Mouse (Mus musculus) liver, embryonic 14.5 days (tissue): ENCODE results near the gene Inka2. TPM values are rescaled to one million over a fixed set of nuclear protein-coding genes. Genes with fewer than 3 reads are reported as not detected.

ENCODE experiments used
- ATAC-seq: fragments of 200-750 bp; cut with Nextera tagmentation; 2 replicates; pipeline ENCODE4 v1.8.0; 2017; ENCODE audit warnings: moderate number of reproducible peaks, mild to moderate bottlenecking, moderate library complexity; ENCODE audit not compliant: insufficient read depth
- DNase-seq, 3 experiments: peaks; one replicate each; pipeline ENCODE4 v3.0.0-alpha.2; 2012 to 2013; ENCODE audit warnings: low read depth in 3 of 3, low spot score in 3 of 3
- H3K27ac ChIP-seq: fragments of 300-500 bp; sonication (generic); 2 replicates; pipeline ENCODE4 v1.5.1; 2014; ENCODE audit warnings: moderate library complexity, mild to moderate bottlenecking, control low read depth, inconsistent platforms
- H3K27me3 ChIP-seq: fragments of 300-500 bp; sonication (generic); 2 replicates; pipeline ENCODE4 v1.6.1; 2014; ENCODE audit warnings: mild to moderate bottlenecking, low read length, moderate library complexity; ENCODE audit not compliant: control insufficient read depth, insufficient read depth
- H3K36me3 ChIP-seq: fragments of 300-500 bp; sonication (generic); replicated peaks from 2 replicates; pipeline ENCODE4 v1.6.1; 2014; ENCODE audit warnings: low read depth; ENCODE audit not compliant: control insufficient read depth, insufficient read depth
- H3K4me1 ChIP-seq, 2 experiments: fragments of 200-500 bp in 1 of 2; fragments of 300-500 bp in 1 of 2; sonication (generic) in 1 of 2; replicated peaks; 2 replicates each; pipeline ENCODE4 v1.6.1; 2012 to 2014; ENCODE audit warnings: antibody characterized with exemption in 1 of 2, inconsistent platforms in 1 of 2, low read length in 1 of 2; ENCODE audit not compliant: control insufficient read depth in 2 of 2, insufficient read depth in 2 of 2
- H3K4me2 ChIP-seq: fragments of 300-500 bp; sonication (generic); 2 replicates; pipeline ENCODE4 v1.6.1; 2014; ENCODE audit warnings: low read depth, mild to moderate bottlenecking, control low read depth, moderate library complexity
- H3K4me3 ChIP-seq, 2 experiments: fragments of 200-500 bp in 1 of 2; fragments of 300-500 bp in 1 of 2; sonication (generic) in 1 of 2; 2 replicates each; pipeline ENCODE4 v1.5.1; 2012 to 2014; ENCODE audit warnings: low read depth in 2 of 2, low read length in 2 of 2, mild to moderate bottlenecking in 2 of 2, control low read depth in 1 of 2, inconsistent platforms in 1 of 2, moderate library complexity in 1 of 2; ENCODE audit not compliant: insufficient read depth in 1 of 2
- H3K9ac ChIP-seq: fragments of 300-500 bp; sonication (generic); replicated peaks from 2 replicates; pipeline ENCODE4 v1.6.1; 2014; ENCODE audit warnings: mild to moderate bottlenecking, control low read depth, moderate library complexity
- H3K9me3 ChIP-seq: fragments of 300-500 bp; sonication (generic); 2 replicates; pipeline ENCODE4 v1.6.1; 2016; ENCODE audit warnings: low read length, mixed read lengths; ENCODE audit not compliant: control insufficient read depth
- CTCF ChIP-seq: IDR thresholded peaks from 2 replicates; pipeline ENCODE4 v1.5.1; 2016; ENCODE audit warnings: antibody characterized with exemption, low read depth, control low read depth
- EP300 ChIP-seq: IDR thresholded peaks from 2 replicates; pipeline ENCODE4 v1.6.1; 2016; ENCODE audit warnings: antibody characterized with exemption, low read depth
- WGBS: fragments of 180-500 bp; shearing (Covaris S2); extraction: QIAGEN DNeasy Blood & Tissue Kit; methylation state at CpG from one replicate; pipeline ENCODE4 v1.1.7; 2014; ENCODE audit not compliant: insufficient replicate concordance; 5-methylcytosine and 5-hydroxymethylcytosine counted together
- polyA plus RNA-seq, 2 experiments: library from polyadenylated mRNA; depleted of rRNA in 1 of 2; stranded (reverse) in 1 of 2; unstranded in 1 of 2; fragments of >200 nt; fragmentation: Nextera tagmentation in 1 of 2; extraction: Ambion mirVana in 1 of 2; gene quantifications; 2 replicates each; pipeline versions ENCODE4 v1.2.1 to v1.2.3; 2012 to 2014

Gene Inka2
- polyA plus RNA-seq (2012; rRNA removed) (0.17 and 0.25 TPM in 2 replicates), polyA plus RNA-seq (2014; fragmentation: Nextera tagmentation; extraction: Ambion mirVana) (0.03 and 0.16 TPM in 2 replicates)

GRCm38 (mm10) chr3:105704031-105705008 is at the start of gene Inka2:
TSS of gene Inka2 (plus strand) at chr3:105704599.
- Histone ChIP-seq H3K9ac (peak within 1 kb of the TSS; percentile 67), H3K4me1 (peaks cover 38 to 40% of the 10 kb centered on the region in 2 experiments), H3K27me3 (peaks cover 18% of the 10 kb centered on the region), H3K36me3 (no peaks in the 10 kb centered on the region), H3K27ac (peak within 1 kb of the TSS; percentile 16; the same call in 1 of the 2 replicates), H3K4me3 (peak within 1 kb of the TSS; percentile 63 to 66), H3K4me2 (peak within 1 kb of the TSS; percentile 100), H3K9me3 (no peaks in the 10 kb centered on the region)
- TF ChIP-seq CTCF (no peak), EP300 (no peak)
- peak; percentile 93 for ATAC-seq
- peak; percentile 73 to 74 (median 73) for DNase-seq
- WGBS: 5% methylated on average over 41 of the region's 43 CpGs

- Histone ChIP-seq H3K4me1 (no peaks in the 10 kb centered on the region), H3K4me3 (no peak overlapping the region), H3K27me3 (no peaks in the 10 kb centered on the region), H3K9ac (no peak overlapping the region), H3K9me3 (no peaks in the 10 kb centered on the region), H3K4me2 (no peak overlapping the region), H3K36me3 (no peaks in the 10 kb centered on the region), H3K27ac (no peak overlapping the region)
- no peak for ATAC-seq
- no peak for DNase-seq
- TF ChIP-seq EP300 (no peak), CTCF (no peak)
- WGBS: 66% methylated on average over 11 of the region's 11 CpGs
Measured at GRCm38 (mm10) chr3:105655031-105655585, 49.3 kb upstream of the Inka2 start.

GRCm38 (mm10) chr3:105660530-105660929 is 43.9 kb upstream of the Inka2 start:
- H3K4me1 ChIP-seq: peaks cover 4 to 7% of the 10 kb centered on the region in 2 experiments
- ATAC-seq (no peak), DNase-seq (no peak)
- no peak overlapping the region for H3K9ac ChIP-seq
- no peak overlapping the region for H3K4me3 ChIP-seq
- H3K27ac ChIP-seq: no peak overlapping the region
- 32% methylated on average over 2 of the region's 2 CpGs for WGBS
- no peaks in the 10 kb centered on the region for H3K9me3 ChIP-seq
- no peak overlapping the region for H3K4me2 ChIP-seq
- no peaks in the 10 kb centered on the region for H3K27me3 ChIP-seq
- TF ChIP-seq CTCF: no peak
- no peak for TF ChIP-seq EP300
- no peaks in the 10 kb centered on the region for H3K36me3 ChIP-seq

- Histone ChIP-seq H3K9ac (no peak overlapping the region), H3K4me3 (no peak overlapping the region), H3K4me1 (peaks cover 6 to 8% of the 10 kb centered on the region in 2 experiments), H3K27me3 (no peaks in the 10 kb centered on the region), H3K4me2 (no peak overlapping the region), H3K9me3 (no peaks in the 10 kb centered on the region), H3K36me3 (no peaks in the 10 kb centered on the region), H3K27ac (no peak overlapping the region)
- no peak for ATAC-seq
- no peak for TF ChIP-seq EP300
- TF ChIP-seq CTCF: no peak
- no peak for DNase-seq
- 62% methylated on average over 8 of the region's 8 CpGs for WGBS
Measured at GRCm38 (mm10) chr3:105663043-105663442, 41.4 kb upstream of the Inka2 start.

GRCm38 (mm10) chr3:105665105-105665765 is 39.2 kb upstream of the Inka2 start:
- peaks cover 6 to 8% of the 10 kb centered on the region in 2 experiments for H3K4me1 ChIP-seq
- ATAC-seq (peak; percentile 62; the same call in 1 of the 2 replicates), DNase-seq (peak in 1 of 3 experiments; percentile 26)
- 36% methylated on average over 9 of the region's 9 CpGs for WGBS
- H3K27me3 ChIP-seq: no peaks in the 10 kb centered on the region
- no peaks in the 10 kb centered on the region for H3K36me3 ChIP-seq
- H3K9ac ChIP-seq: no peak overlapping the region
- H3K9me3 ChIP-seq: no peaks in the 10 kb centered on the region
- TF ChIP-seq EP300 (peak; percentile 69), CTCF (no peak)
- H3K27ac ChIP-seq: no peak overlapping the region
- H3K4me2 ChIP-seq: peak overlapping the region; percentile 18
- no peak overlapping the region for H3K4me3 ChIP-seq
